Mouse (Mus musculus): ENCODE data around the gene Lta. TPM values are rescaled to one million over a fixed set of nuclear protein-coding genes. Genes with fewer than 3 reads are reported as not detected.
A peak's percentile ranks its signal among the peaks of the same experiment; 100 is the strongest.

Gene Lta
- polyA plus RNA-seq, 1 experiment from 2014 or later = not detected

GRCm38 (mm10) chr17:35245731-35246623 is 40.8 kb upstream of the Lta start:
- H3K27me3 ChIP-seq = no peaks in the 10 kb centered on the region
- no peak overlapping the region for H3K4me2 ChIP-seq
- no peak overlapping the region for H3K9ac ChIP-seq
- H3K4me1 ChIP-seq = peaks cover 38% of the 10 kb centered on the region
- no peak overlapping the region for H3K27ac ChIP-seq
- peaks cover 75% of the 10 kb centered on the region for H3K36me3 ChIP-seq
- no peak for ATAC-seq (ENCODE audit: insufficient number of reproducible peaks, low FRiP score, low TSS enrichment, low read depth)
- 77% methylated on average over 15 of the region's 15 CpGs for WGBS
- H3K9me3 ChIP-seq = no peaks in the 10 kb centered on the region
- no peak overlapping the region for H3K4me3 ChIP-seq

- Histone ChIP-seq H3K4me3 (no peak overlapping the region), H3K27ac (no peak overlapping the region), H3K4me2 (peak overlapping the region; percentile 12; the same call in 1 of the 2 replicates), H3K9ac (no peak overlapping the region), H3K27me3 (no peaks in the 10 kb centered on the region), H3K9me3 (no peaks in the 10 kb centered on the region), H3K4me1 (peaks cover 47% of the 10 kb centered on the region), H3K36me3 (peaks cover 65% of the 10 kb centered on the region)
- WGBS = 76% methylated on average over 2 of the region's 2 CpGs
- no peak for ATAC-seq (ENCODE audit: insufficient number of reproducible peaks, low FRiP score, low TSS enrichment, low read depth)
Observed at GRCm38 (mm10) chr17:35244999-35245398, 39.8 kb upstream of the Lta start.

GRCm38 (mm10) chr17:35243086-35243485 is 37.9 kb upstream of the Lta start:
- Histone ChIP-seq H3K4me2 (peak overlapping the region; percentile 76), H3K27me3 (no peaks in the 10 kb centered on the region), H3K4me1 (peaks cover 47% of the 10 kb centered on the region), H3K36me3 (peaks cover 46% of the 10 kb centered on the region), H3K27ac (peak overlapping the region; percentile 98), H3K9me3 (no peaks in the 10 kb centered on the region), H3K4me3 (peak overlapping the region; percentile 89), H3K9ac (peak overlapping the region; percentile 92)
- ATAC-seq (ENCODE audit: insufficient number of reproducible peaks, low FRiP score, low TSS enrichment, low read depth) = no peak
- 3% methylated on average over 16 of the region's 16 CpGs for WGBS

GRCm38 (mm10) chr17:35242015-35242941 is 37.1 kb upstream of the Lta start:
- under 1% methylated on average over 54 of the region's 55 CpGs for WGBS
- H3K4me3 ChIP-seq = peak overlapping the region; percentile 89
- peaks cover 38% of the 10 kb centered on the region for H3K36me3 ChIP-seq
- H3K9me3 ChIP-seq = no peaks in the 10 kb centered on the region
- H3K4me1 ChIP-seq = peaks cover 47% of the 10 kb centered on the region
- no peaks in the 10 kb centered on the region for H3K27me3 ChIP-seq
- peak overlapping the region; percentile 92 for H3K9ac ChIP-seq
- peak overlapping the region; percentile 98 for H3K27ac ChIP-seq
- peak overlapping the region; percentile 76 for H3K4me2 ChIP-seq
- peak; percentile 25 for ATAC-seq (ENCODE audit: insufficient number of reproducible peaks, low FRiP score, low TSS enrichment, low read depth)

- Histone ChIP-seq H3K27me3 (no peaks in the 10 kb centered on the region), H3K36me3 (peaks cover 30% of the 10 kb centered on the region), H3K9ac (peak within 1 kb of the TSS; percentile 92), H3K9me3 (no peaks in the 10 kb centered on the region), H3K4me3 (peak within 1 kb of the TSS; percentile 89), H3K27ac (peak within 1 kb of the TSS; percentile 98), H3K4me1 (peaks cover 50% of the 10 kb centered on the region), H3K4me2 (peak within 1 kb of the TSS; percentile 76)
- under 1% methylated on average over 69 of the region's 69 CpGs for WGBS
- peak; percentile 93 for ATAC-seq (ENCODE audit: insufficient number of reproducible peaks, low FRiP score, low TSS enrichment, low read depth)
Observed at GRCm38 (mm10) chr17:35241305-35242014, 36.3 kb upstream of the Lta start, which contains the start of gene Ddx39b. TSS of gene Ddx39b (plus strand) at chr17:35241746.

GRCm38 (mm10) chr17:35240384-35241304 is 35.5 kb upstream of the Lta start:
- Histone ChIP-seq H3K9ac (peak overlapping the region; percentile 18), H3K4me3 (peak overlapping the region; percentile 89), H3K27ac (peak overlapping the region; percentile 98), H3K27me3 (no peaks in the 10 kb centered on the region), H3K9me3 (no peaks in the 10 kb centered on the region), H3K4me2 (peak overlapping the region; percentile 76), H3K36me3 (peaks cover 22% of the 10 kb centered on the region), H3K4me1 (peaks cover 46% of the 10 kb centered on the region)
- WGBS = 22% methylated on average over 12 of the region's 12 CpGs
- no peak; the same call in 1 of the 2 replicates for ATAC-seq (ENCODE audit: insufficient number of reproducible peaks, low FRiP score, low TSS enrichment, low read depth)

- H3K4me2 ChIP-seq = no peak overlapping the region
- no peaks in the 10 kb centered on the region for H3K27me3 ChIP-seq
- H3K4me3 ChIP-seq = no peak overlapping the region
Observed at GRCm38 (mm10) chr17:35239700-35240099, 34.5 kb upstream of the Lta start.

GRCm38 (mm10) chr17:35237504-35237903 is 32.4 kb upstream of the Lta start:
- no peak overlapping the region for H3K4me2 ChIP-seq
- ATAC-seq (ENCODE audit: insufficient number of reproducible peaks, low FRiP score, low TSS enrichment, low read depth) = no peak
- no peak overlapping the region for H3K27ac ChIP-seq
- no peak overlapping the region for H3K9ac ChIP-seq
- no peak overlapping the region for H3K4me3 ChIP-seq
- H3K4me1 ChIP-seq = peaks cover 36% of the 10 kb centered on the region
- no peaks in the 10 kb centered on the region for H3K27me3 ChIP-seq
- 86% methylated on average over 12 of the region's 12 CpGs for WGBS
- 0 out of 2 replicates have a peak, but pooled peaks cover 2% of the 10 kb centered on the region for H3K36me3 ChIP-seq
- H3K9me3 ChIP-seq = no peaks in the 10 kb centered on the region

More at GRCm38 (mm10) chr17:35239700-35240099, 34.5 kb upstream of the Lta start:
- no peak overlapping the region for H3K9ac ChIP-seq
- peaks cover 12% of the 10 kb centered on the region for H3K36me3 ChIP-seq
- no peak overlapping the region for H3K27ac ChIP-seq
- H3K4me1 ChIP-seq = peaks cover 36% of the 10 kb centered on the region
- 80% methylated on average over 5 of the region's 5 CpGs for WGBS
- H3K9me3 ChIP-seq = no peaks in the 10 kb centered on the region
- ATAC-seq (ENCODE audit: insufficient number of reproducible peaks, low FRiP score, low TSS enrichment, low read depth) = no peak

- Histone ChIP-seq H3K27ac (no peak overlapping the region), H3K4me3 (no peak overlapping the region), H3K4me2 (no peak overlapping the region), H3K9me3 (no peaks in the 10 kb centered on the region), H3K9ac (no peak overlapping the region), H3K36me3 (0 out of 2 replicates have a peak, but pooled peaks cover 2% of the 10 kb centered on the region), H3K4me1 (peaks cover 41% of the 10 kb centered on the region), H3K27me3 (no peaks in the 10 kb centered on the region)
- 75% methylated on average over 9 of the region's 9 CpGs for WGBS
- ATAC-seq (ENCODE audit: insufficient number of reproducible peaks, low FRiP score, low TSS enrichment, low read depth) = no peak
Observed at GRCm38 (mm10) chr17:35236996-35237395, 31.8 kb upstream of the Lta start.

GRCm38 (mm10) chr17:35236390-35236746 is 31.2 kb upstream of the Lta start:
- peak overlapping the region; percentile 96 for H3K27ac ChIP-seq
- H3K9me3 ChIP-seq = no peaks in the 10 kb centered on the region
- H3K4me1 ChIP-seq = peaks cover 45% of the 10 kb centered on the region
- ATAC-seq (ENCODE audit: insufficient number of reproducible peaks, low FRiP score, low TSS enrichment, low read depth) = peak; percentile 50
- no peaks in the 10 kb centered on the region for H3K27me3 ChIP-seq
- peak overlapping the region; percentile 57 for H3K4me3 ChIP-seq
- H3K4me2 ChIP-seq = peak overlapping the region; percentile 80
- peaks cover 3% of the 10 kb centered on the region; the same call in 1 of the 2 replicates for H3K36me3 ChIP-seq
- under 1% methylated on average over 18 of the region's 18 CpGs for WGBS
- H3K9ac ChIP-seq = peak overlapping the region; percentile 59

Measured in limb, embryonic 15.5 days (tissue).